Mouse (Mus musculus) embryonic facial prominence, embryonic 14.5 days (tissue): ENCODE data around the gene Txnip. TPM values are rescaled to one million over a fixed set of nuclear protein-coding genes. Genes with fewer than 3 reads are reported as not detected.

ENCODE experiments used
- ATAC-seq: fragments of 200-750 bp; cut with Nextera tagmentation; 2 replicates; pipeline ENCODE4 v1.8.0; 2017; ENCODE audit warnings: low read depth, moderate number of reproducible peaks, moderate TSS enrichment
- DNase-seq: peaks from one replicate; pipeline ENCODE4 v3.0.0-alpha.2; 2015; ENCODE audit warnings: low spot score
- H3K27ac ChIP-seq: fragments of 300-500 bp; sonication (generic); replicated peaks from 2 replicates; pipeline ENCODE4 v1.5.1; 2014; ENCODE audit warnings: low read depth, mild to moderate bottlenecking, low read length, moderate library complexity
- H3K27me3 ChIP-seq: fragments of 300-500 bp; sonication (generic); replicated peaks from 2 replicates; pipeline ENCODE4 v1.6.1; 2014; ENCODE audit warnings: low read length; ENCODE audit not compliant: control insufficient read depth, insufficient read depth
- H3K36me3 ChIP-seq: fragments of 300-500 bp; sonication (generic); 2 replicates; pipeline ENCODE4 v1.6.1; 2014; ENCODE audit warnings: low read length, mixed read lengths; ENCODE audit not compliant: control insufficient read depth, insufficient read depth
- H3K4me1 ChIP-seq: fragments of 300-500 bp; sonication (generic); 2 replicates; pipeline ENCODE4 v1.6.1; 2014; ENCODE audit warnings: antibody characterized with exemption, low read length; ENCODE audit not compliant: control insufficient read depth, insufficient read depth
- H3K4me2 ChIP-seq: fragments of 300-500 bp; sonication (generic); 2 replicates; pipeline ENCODE4 v1.6.1; 2014; ENCODE audit warnings: low read depth, mild to moderate bottlenecking, low read length, moderate library complexity, mixed read lengths
- H3K4me3 ChIP-seq: fragments of 300-500 bp; sonication (generic); 2 replicates; pipeline ENCODE4 v1.5.1; 2014; ENCODE audit warnings: low read depth, mild to moderate bottlenecking, low read length
- H3K9ac ChIP-seq: fragments of 300-500 bp; sonication (generic); 2 replicates; pipeline ENCODE4 v1.6.1; 2014; ENCODE audit warnings: low read depth, mild to moderate bottlenecking, low read length, moderate library complexity, mixed read lengths
- H3K9me3 ChIP-seq: fragments of 300-500 bp; sonication (generic); 2 replicates; pipeline ENCODE4 v1.6.1; 2016; ENCODE audit warnings: low read length; ENCODE audit not compliant: control insufficient read depth
- WGBS: fragments of 180-500 bp; shearing (Covaris S2); extraction: QIAGEN DNeasy Blood & Tissue Kit; methylation state at CpG from one replicate; pipeline ENCODE4 v1.1.7; 2014; 5-methylcytosine and 5-hydroxymethylcytosine counted together
- polyA plus RNA-seq: library from polyadenylated mRNA; unstranded; fragments of >200 nt; fragmentation: Nextera tagmentation; extraction: Ambion mirVana; gene quantifications from 2 replicates; pipeline ENCODE4 v1.2.1, GENCODE M21; 2014

The Txnip gene
- polyA plus RNA-seq, 1 experiment from 2014 or later, result 160 TPM

DNA sequence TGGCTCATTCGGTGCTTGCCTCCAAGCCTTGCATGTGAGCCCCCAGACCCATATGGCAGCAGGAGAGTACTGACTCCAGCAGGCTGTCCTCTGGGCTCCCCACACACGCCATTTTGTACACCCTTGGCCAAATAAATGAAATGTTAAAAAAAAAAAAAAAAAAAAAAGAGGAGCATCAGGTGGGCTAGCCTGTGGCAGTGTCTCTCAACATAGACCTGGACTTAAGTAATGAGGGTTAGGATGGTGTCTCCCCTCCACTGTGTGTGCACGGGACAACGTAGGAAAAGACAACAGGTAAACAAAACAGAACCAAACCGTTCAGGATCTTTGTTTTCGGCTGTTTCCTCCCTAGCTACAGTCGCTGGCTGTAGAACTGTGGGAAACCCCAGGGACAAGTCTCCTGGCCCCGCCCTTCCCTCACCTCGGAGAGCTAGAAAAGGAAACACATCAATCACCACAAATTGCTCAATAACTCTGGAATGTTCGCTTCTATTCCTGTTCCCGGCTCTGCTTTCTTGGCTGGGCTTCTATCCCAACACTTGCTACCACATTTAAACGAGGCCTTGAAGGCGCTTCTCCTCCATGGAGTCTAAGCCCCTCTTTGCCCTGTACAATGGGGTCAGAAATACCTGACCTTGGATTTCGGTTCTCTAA is 18.4 kb downstream of the Txnip start:
- peak overlapping the region; percentile 72 for H3K27ac ChIP-seq
- H3K9me3 ChIP-seq, result no peaks in the 10 kb centered on the region
- peak overlapping the region; percentile 3; the same call in 1 of the 2 replicates for H3K4me3 ChIP-seq
- peaks cover 5% of the 10 kb centered on the region; the same call in 1 of the 2 replicates for H3K36me3 ChIP-seq
- 38% methylated on average over 14 of the region's 14 CpGs for WGBS
- peak; percentile 82 for DNase-seq
- no peak overlapping the region for H3K9ac ChIP-seq
- H3K27me3 ChIP-seq, result no peaks in the 10 kb centered on the region
- peak; percentile 17 for ATAC-seq
- peaks cover 8% of the 10 kb centered on the region for H3K4me1 ChIP-seq
- H3K4me2 ChIP-seq, result peak overlapping the region; percentile 41

DNA sequence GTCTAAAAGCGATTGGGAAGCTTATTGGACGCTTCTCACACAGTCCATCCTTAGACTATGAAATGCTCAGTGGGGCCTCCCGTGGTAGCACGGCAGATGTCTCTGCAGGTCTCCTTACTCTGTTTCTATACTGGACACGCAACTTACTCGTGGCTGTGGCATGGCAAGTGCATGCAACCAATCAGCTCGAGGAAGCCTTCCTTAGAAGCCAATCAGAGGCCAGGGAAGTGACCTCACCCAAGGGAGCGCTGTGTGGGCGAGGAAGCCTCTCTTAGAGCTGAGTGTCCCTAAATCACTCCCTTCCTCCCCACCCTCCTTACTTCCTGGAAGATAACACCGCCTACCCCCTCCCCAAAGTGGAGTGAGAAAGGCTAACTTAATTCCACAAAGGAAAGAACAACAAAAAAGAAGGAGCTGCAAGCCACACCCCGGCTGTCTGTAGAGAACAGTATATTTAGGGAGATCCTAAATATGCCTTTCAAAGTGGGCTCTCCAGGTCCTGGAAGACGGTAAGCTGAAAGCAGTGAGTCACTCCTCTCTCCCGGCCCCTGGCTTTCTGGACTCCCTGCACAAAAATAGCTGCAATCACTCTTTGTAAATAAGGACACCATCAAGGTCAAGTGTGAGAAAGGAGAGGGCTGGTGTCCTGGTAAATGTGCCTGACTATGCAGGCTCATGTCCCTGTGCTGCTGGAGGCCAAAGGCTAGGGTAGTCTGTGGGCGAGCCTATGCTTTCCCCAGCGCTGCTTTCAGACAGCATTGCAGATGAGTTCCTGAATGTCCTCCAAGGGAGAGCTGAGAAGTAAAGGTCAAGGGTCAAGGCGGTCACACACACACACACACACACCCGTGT is 19.2 kb downstream of the Txnip start, which contains the start of gene Gm16253:
Gene Gm16253 (plus strand): TSS at position 295 of the 852 bp plus-strand sequence.
- Histone ChIP-seq H3K4me1 (peaks cover 8% of the 10 kb centered on the region), H3K9me3 (no peaks in the 10 kb centered on the region), H3K4me2 (peak within 1 kb of the TSS; percentile 41), H3K9ac (0 out of 2 replicates have a peak within 1 kb of the TSS, but pooled peaks have one; percentile 45), H3K27ac (peak within 1 kb of the TSS; percentile 72), H3K27me3 (no peaks in the 10 kb centered on the region), H3K36me3 (peaks cover 5% of the 10 kb centered on the region; the same call in 1 of the 2 replicates), H3K4me3 (peak within 1 kb of the TSS; percentile 3; the same call in 1 of the 2 replicates)
- WGBS, result 26% methylated on average over 17 of the region's 17 CpGs
- ATAC-seq (peak; percentile 94), DNase-seq (peak; percentile 97)

DNA sequence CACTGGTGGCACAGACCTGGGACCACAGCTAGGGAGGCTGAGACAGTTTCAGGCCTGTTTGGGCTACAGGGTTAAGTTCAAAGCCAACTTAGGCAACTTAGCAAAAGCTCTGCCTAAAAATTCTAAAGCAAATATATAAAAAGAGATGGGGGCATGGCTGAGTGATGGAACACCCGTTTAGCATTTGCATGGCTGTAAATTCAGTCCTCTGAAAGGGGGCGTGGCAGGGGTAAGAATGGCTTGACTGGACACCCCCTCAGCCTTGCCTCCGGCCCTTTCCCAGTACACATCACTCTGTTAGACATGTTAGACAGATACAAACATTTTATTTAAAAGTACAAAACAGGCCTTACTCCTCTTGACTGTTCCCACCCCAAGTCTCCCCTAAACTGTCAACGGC is 19.8 kb downstream of the Txnip start:
- 75% methylated on average over 4 of the region's 4 CpGs for WGBS
- Histone ChIP-seq H3K36me3 (peaks cover 5% of the 10 kb centered on the region; the same call in 1 of the 2 replicates), H3K4me3 (no peak overlapping the region), H3K27ac (peak overlapping the region; percentile 72), H3K9me3 (no peaks in the 10 kb centered on the region), H3K9ac (no peak overlapping the region), H3K4me2 (peak overlapping the region; percentile 41; the same call in 1 of the 2 replicates), H3K4me1 (peaks cover 8% of the 10 kb centered on the region), H3K27me3 (no peaks in the 10 kb centered on the region)
- no peak for ATAC-seq
- DNase-seq, result no peak

DNA sequence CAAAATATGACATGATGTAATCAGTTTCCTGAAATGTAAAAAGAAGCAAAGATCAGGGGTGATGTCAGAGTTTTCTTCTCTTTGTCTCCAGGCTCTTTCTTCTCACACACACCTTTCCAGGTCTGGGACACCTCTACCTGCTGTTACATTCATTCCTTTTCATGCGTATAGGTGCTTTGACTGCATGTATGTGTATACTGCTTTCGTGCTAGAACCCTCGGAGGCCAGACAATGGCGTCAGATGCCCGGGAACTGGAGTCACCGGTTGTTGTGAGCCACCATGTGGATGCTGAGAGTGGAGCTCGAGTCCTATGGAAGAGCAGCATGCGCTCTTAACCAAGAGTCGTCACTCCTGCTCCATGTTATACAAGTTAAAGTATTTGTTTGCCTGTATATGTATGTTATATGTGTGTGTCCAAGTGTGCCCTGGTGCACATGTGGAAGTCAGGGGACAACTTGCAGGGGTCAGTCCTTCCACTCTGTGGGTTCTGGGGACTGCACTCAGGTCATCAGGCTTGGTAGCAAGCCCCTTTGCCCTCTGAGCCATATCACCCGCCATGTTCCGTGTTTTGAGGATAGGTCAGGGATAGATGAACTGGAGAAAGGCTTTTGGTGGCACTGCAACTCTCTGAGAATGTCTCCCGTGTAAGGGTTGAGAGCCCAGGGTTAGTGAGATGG is 20.9 kb downstream of the Txnip start:
- DNase-seq, result no peak
- Histone ChIP-seq H3K9me3 (no peaks in the 10 kb centered on the region), H3K4me1 (peaks cover 8% of the 10 kb centered on the region), H3K36me3 (peaks cover 5% of the 10 kb centered on the region; the same call in 1 of the 2 replicates), H3K27ac (no peak overlapping the region), H3K27me3 (no peaks in the 10 kb centered on the region), H3K4me3 (no peak overlapping the region), H3K9ac (no peak overlapping the region), H3K4me2 (no peak overlapping the region)
- 79% methylated on average over 12 of the region's 12 CpGs for WGBS
- no peak for ATAC-seq

DNA sequence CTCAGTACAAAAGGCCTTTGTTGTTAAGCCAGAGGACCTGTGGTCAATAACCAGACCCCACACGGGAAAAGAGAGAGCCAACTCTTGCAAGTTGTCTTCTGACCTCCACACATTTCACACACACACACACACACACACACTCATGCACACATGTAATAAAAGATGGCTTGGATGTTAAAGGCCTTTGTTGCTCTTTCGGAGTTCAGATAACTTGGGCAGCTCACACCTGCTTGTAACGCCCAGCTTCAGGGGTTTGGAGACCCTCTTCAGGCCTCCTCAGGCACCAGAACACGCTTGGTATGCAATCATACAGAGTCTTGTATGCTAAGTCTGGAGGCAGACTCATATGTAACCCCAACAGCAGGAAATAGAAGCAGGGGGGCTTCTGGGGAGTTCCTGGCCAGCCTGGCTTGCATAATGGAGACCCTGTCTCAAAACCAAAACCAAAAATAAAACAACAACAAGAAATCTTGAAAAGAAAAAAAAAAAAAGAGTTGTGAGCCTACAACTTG is 21.5 kb downstream of the Txnip start:
- H3K4me2 ChIP-seq, result no peak overlapping the region
- H3K4me1 ChIP-seq, result peaks cover 8% of the 10 kb centered on the region
- H3K4me3 ChIP-seq, result no peak overlapping the region
- ATAC-seq, result no peak
- no peaks in the 10 kb centered on the region for H3K9me3 ChIP-seq
- DNase-seq, result no peak
- no peak overlapping the region for H3K27ac ChIP-seq
- H3K36me3 ChIP-seq, result peaks cover 5% of the 10 kb centered on the region; the same call in 1 of the 2 replicates
- H3K9ac ChIP-seq, result no peak overlapping the region
- WGBS, result 67% methylated on average over 4 of the region's 4 CpGs
- no peaks in the 10 kb centered on the region for H3K27me3 ChIP-seq

DNA sequence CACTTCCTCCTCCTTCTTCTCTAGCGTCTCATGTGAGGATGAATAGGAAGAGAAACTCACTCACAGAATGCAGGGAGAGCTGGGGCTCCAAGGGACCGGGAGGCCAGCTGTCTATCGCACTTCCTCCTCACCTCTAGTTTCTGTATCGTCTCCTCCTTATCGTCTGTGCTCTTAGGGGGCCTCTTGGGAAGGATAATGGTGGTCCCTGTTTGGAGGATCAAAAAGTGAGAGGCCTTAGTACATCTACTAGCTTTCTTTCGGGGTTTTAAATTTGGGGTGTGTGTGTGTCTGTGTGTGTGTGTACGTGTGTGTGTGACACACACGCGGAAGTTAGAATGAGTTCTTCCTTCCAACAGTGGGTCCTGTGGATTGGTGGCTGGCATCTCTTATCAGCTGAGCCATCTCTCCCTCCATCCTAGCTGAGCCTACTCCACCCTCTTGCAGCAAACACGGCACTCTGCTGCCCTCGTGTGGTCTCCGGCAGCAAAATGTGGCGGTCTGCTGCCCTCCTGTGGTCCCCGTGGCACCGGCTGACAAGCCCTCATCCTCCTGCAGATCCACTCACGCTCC is 22.2 kb downstream of the Txnip start:
- peak overlapping the region; percentile 61 for H3K9ac ChIP-seq
- peaks cover 8% of the 10 kb centered on the region for H3K4me1 ChIP-seq
- peak; percentile 93 for DNase-seq
- H3K4me3 ChIP-seq, result peak overlapping the region; percentile 31
- H3K9me3 ChIP-seq, result no peaks in the 10 kb centered on the region
- 8% methylated on average over 16 of the region's 16 CpGs for WGBS
- H3K36me3 ChIP-seq, result peaks cover 5% of the 10 kb centered on the region; the same call in 1 of the 2 replicates
- no peak overlapping the region for H3K27ac ChIP-seq
- H3K4me2 ChIP-seq, result peak overlapping the region; percentile 56
- H3K27me3 ChIP-seq, result no peaks in the 10 kb centered on the region
- peak; percentile 81 for ATAC-seq

DNA sequence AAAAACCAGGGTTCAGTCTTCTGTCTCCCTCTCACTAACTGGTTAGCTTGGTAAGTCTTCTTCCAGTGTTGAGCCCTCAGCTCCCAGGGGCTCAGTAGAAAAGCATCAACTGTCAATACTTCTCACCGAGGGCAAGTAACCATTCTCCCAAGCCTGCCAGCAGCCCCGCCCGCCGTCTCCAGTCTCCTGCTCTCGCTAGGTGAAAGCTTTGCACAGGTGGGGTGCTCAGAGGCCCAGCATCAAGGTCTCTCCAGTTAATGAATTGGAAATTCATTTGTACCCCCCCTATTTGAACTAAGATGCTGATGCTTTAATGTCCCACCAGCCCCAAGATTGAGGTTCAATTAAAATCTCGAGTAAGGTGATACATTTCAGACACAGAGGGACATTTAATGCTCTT is 23.4 kb downstream of the Txnip start:
- Histone ChIP-seq H3K9me3 (no peaks in the 10 kb centered on the region), H3K4me1 (peaks cover 7% of the 10 kb centered on the region), H3K4me2 (no peak overlapping the region), H3K27me3 (no peaks in the 10 kb centered on the region), H3K36me3 (peaks cover 5% of the 10 kb centered on the region; the same call in 1 of the 2 replicates), H3K27ac (no peak overlapping the region), H3K9ac (no peak overlapping the region), H3K4me3 (no peak overlapping the region)
- ATAC-seq, result no peak
- DNase-seq, result no peak
- WGBS, result 46% methylated on average over 6 of the region's 6 CpGs
